Mouse (Mus musculus) effector memory CD4-positive, alpha-beta T cell, adult 5 months (primary cell): ENCODE data around the gene Tnks2. TPM values are rescaled to one million over a fixed set of nuclear protein-coding genes. Genes with fewer than 3 reads are reported as not detected.

Source experiments
- polyA plus RNA-seq: library from polyadenylated mRNA; unstranded; fragments of 100-300 nt; shearing (Covaris generic); gene quantifications from one replicate; pipeline ENCODE4 v1.2.1, GENCODE M21; 2017

Gene Tnks2
- 213 TPM for polyA plus RNA-seq

DNA sequence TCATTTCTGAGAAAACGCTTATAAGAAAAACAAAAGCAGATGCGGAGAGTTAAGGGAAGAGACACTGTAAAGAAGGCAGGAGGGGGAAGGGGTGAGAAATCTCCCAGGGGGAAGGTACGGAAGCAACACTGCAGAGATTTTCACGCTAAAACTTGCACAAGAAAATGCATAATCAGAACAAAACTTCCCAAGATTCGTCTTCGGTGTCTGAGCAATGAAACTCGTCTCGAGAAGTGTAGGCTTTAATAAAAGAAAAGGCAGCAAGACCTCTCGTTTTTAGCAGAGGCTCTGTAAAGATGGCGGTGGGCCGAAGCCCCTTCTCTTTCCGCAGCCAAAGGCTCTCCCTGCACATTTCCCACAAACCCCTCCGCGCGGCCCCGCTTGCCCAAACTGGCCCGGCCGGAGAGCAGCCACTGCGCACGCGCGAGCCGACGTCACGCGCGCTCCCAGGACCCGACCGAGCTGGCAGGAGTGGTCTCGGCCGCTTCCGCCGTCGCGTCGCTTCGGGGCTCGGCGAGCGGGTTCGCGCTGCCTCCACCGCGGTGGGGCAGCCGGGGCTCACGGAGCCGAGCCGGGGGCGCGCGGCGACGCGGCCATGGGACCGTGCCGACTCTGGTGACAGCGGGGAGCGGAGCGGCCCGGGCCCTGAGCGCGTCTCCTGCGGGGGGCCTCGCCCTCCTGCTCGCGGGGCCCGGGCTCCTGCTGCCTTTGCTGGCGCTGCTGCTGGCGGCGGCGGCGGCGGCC is at the start of gene Tnks2:
TSS of gene Tnks2 (plus strand) at position 445 of the 744 bp plus-strand sequence.

GRCm38 (mm10) chr19:36919466-36919865 is 85.4 kb downstream of the Tnks2 start, which contains the start of gene Fgfbp3:
TSS of gene Fgfbp3 (minus strand) at chr19:36919615.

GRCm38 (mm10) chr19:36925671-36926552 is 91.9 kb downstream of the Tnks2 start, which contains the start of gene Btaf1:
TSS of gene Btaf1 (plus strand) at chr19:36926079.

Other genes with a start within 250 kb of the Tnks2 start
- not detected for gene Ppp1r3c, start 97.6 kb upstream of the Tnks2 start, polyA plus RNA-seq
- 2.5 TPM for gene Fgfbp3, start 85.4 kb downstream of the Tnks2 start, polyA plus RNA-seq
- gene Btaf1, start 91.8 kb downstream of the Tnks2 start, polyA plus RNA-seq, result 65.9 TPM